Mouse (Mus musculus) E14TG2a.4 (cell line): ENCODE results near the gene Camk1d.

Source experiments
- CTCF ChIP-seq: conservative IDR thresholded peaks from 2 replicates; pipeline ENCODE4 v1.5.1; 2014; ENCODE audit warnings: low read length
- POU5F1 ChIP-seq: IDR thresholded peaks from 2 replicates; pipeline ENCODE4 v1.6.1; 2014; ENCODE audit warnings: low read length, borderline replicate concordance

- TF ChIP-seq CTCF, result no peak
- no peak for TF ChIP-seq POU5F1
Observed at GRCm38 (mm10) chr2:5747545-5748043, 33.3 kb upstream of the Camk1d start.
